Mouse (Mus musculus): ENCODE data around the gene Hdlbp. TPM values are rescaled to one million over a fixed set of nuclear protein-coding genes. Genes with fewer than 3 reads are reported as not detected.

Gene Hdlbp
- polyA plus RNA-seq, 1 experiment from 2014 or later = 142 TPM

DNA sequence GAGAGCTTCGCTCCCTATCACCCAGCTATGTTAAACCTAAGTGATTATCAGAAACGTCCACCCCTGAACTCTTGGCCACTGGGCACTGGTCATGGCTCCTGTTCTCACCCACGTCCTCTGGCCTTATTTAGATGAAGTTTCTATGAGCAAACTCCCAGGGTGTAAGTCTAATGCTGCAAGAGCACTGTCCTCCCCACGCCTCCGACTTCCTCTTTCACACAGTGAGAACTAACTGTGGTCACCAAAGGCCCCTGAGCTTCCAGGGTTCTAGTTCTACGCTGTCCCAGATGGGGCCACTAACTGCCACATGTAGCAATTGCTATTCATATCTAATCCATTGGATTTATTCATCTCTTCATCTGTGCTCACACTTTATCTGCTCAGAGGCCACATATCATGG, 113.0 kb downstream of the Hdlbp start:
- 91% methylated on average over 6 of the region's 6 CpGs for WGBS
- no peak for ATAC-seq (replicated peaks; ENCODE audit: low FRiP score, low TSS enrichment, low read depth)
- Histone ChIP-seq H3K9ac (ENCODE audit: low read length) (no peak overlapping the region), H3K27ac (ENCODE audit: low read depth) (no peak overlapping the region), H3K4me2 (ENCODE audit: low read length) (no peak overlapping the region), H3K9me3 (ENCODE audit: control insufficient read depth, low read length) (no peaks in the 10 kb centered on the region), H3K36me3 (ENCODE audit: control insufficient read depth, insufficient read depth, low read length) (peaks cover 59% of the 10 kb centered on the region), H3K27me3 (replicated peaks; ENCODE audit: control insufficient read depth, insufficient read depth, low read length) (no peaks in the 10 kb centered on the region), H3K4me3 (ENCODE audit: low read depth, low read length) (no peak overlapping the region), H3K4me1 (replicated peaks; ENCODE audit: control insufficient read depth, insufficient read depth, low read length) (no peaks in the 10 kb centered on the region)
- DNase-seq (ENCODE audit: low spot score) = no peak

DNA sequence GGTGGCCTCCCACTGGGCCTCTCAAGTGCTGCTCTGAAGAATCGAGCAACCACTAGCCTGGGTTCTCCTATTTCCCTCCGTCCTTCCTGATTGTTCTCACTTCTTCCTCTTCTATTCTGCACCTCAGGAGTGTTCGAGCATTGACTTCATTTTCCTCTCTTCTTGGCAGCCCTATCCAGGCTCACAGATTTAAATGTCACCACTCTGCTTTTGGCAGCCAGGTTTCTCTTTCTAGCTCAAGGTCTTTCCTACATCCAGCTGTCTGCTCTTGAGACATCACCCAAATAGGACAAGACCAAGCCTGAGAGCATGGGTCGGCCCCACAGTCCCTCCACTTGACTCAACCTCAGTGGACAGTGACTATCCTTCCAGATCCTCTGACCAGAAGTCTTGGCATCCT, 116.0 kb downstream of the Hdlbp start:
- Histone ChIP-seq H3K27ac (ENCODE audit: low read depth) (no peak overlapping the region), H3K4me1 (replicated peaks; ENCODE audit: control insufficient read depth, insufficient read depth, low read length) (no peaks in the 10 kb centered on the region), H3K9ac (ENCODE audit: low read length) (no peak overlapping the region), H3K4me2 (ENCODE audit: low read length) (no peak overlapping the region), H3K27me3 (replicated peaks; ENCODE audit: control insufficient read depth, insufficient read depth, low read length) (no peaks in the 10 kb centered on the region), H3K36me3 (ENCODE audit: control insufficient read depth, insufficient read depth, low read length) (peaks cover 80% of the 10 kb centered on the region), H3K4me3 (ENCODE audit: low read depth, low read length) (no peak overlapping the region), H3K9me3 (ENCODE audit: control insufficient read depth, low read length) (no peaks in the 10 kb centered on the region)
- no peak for DNase-seq (ENCODE audit: low spot score)
- no peak for ATAC-seq (replicated peaks; ENCODE audit: low FRiP score, low TSS enrichment, low read depth)
- 85% methylated on average over 4 of the region's 4 CpGs for WGBS

Other genes starting within 250 kb of the Hdlbp start
- 4.9 and 5.3 TPM in 2 replicates for gene Sned1, start 243.0 kb downstream of the Hdlbp start, polyA plus RNA-seq (2014; fragmentation: Nextera tagmentation; extraction: Ambion mirVana)
- 25.4 and 32.6 TPM in 2 replicates for gene Mterf4, start 172.9 kb downstream of the Hdlbp start, polyA plus RNA-seq (2014; fragmentation: Nextera tagmentation; extraction: Ambion mirVana)
- 57.8 and 67.2 TPM in 2 replicates for gene Ppp1r7, start 136.0 kb downstream of the Hdlbp start, polyA plus RNA-seq (2014; fragmentation: Nextera tagmentation; extraction: Ambion mirVana)
- gene Pask, start 135.3 kb downstream of the Hdlbp start, polyA plus RNA-seq (2014; fragmentation: Nextera tagmentation; extraction: Ambion mirVana) = 13.2 and 15.4 TPM in 2 replicates
- 0.87 and 0.92 TPM in 2 replicates for gene Ano7, start 104.9 kb downstream of the Hdlbp start, polyA plus RNA-seq (2014; fragmentation: Nextera tagmentation; extraction: Ambion mirVana)
- 6.6 and 7.2 TPM in 2 replicates for gene Farp2, start 33.3 kb upstream of the Hdlbp start, polyA plus RNA-seq (2014; fragmentation: Nextera tagmentation; extraction: Ambion mirVana)
- 179 and 195 TPM in 2 replicates for gene Stk25, start 179.8 kb upstream of the Hdlbp start, polyA plus RNA-seq (2014; fragmentation: Nextera tagmentation; extraction: Ambion mirVana)
- gene Bok, start 206.8 kb upstream of the Hdlbp start, polyA plus RNA-seq (2014; fragmentation: Nextera tagmentation; extraction: Ambion mirVana) = 46.5 and 51.3 TPM in 2 replicates

Data from intestine, embryonic 14.5 days (tissue).